Mouse (Mus musculus): ENCODE results near the gene Eda.

DNA sequence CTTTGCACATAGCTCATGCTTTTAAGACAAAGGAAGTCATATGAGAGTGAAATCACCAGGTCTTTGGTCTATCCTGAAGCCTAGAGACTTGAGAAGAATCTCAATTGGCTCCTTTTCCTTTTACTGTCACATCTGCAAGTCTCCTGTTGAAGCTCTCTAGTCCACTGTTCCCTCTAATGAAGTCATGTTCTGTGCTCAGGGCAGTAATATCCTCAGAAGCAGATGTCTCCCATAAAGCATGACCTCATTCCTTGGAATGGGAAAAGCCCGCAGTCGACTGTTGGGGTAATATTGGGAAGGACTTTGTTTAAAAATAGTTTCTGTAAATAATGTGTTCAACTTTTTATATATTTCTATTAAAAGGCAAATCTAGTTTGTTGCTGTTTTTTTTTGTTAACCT is 381.6 kb downstream of the Eda start:
- TF ChIP-seq ZC3H11A (IDR thresholded peaks at IDR 0.05; ENCODE audit: borderline replicate concordance, low read depth, low read length) (no peak), ZNF384 (IDR thresholded peaks at IDR 0.05; ENCODE audit: low read depth, low read length) (no peak)
